Mouse (Mus musculus) forebrain, embryonic 14.5 days (tissue): ENCODE results near the gene Cep128. TPM values are rescaled to one million over a fixed set of nuclear protein-coding genes. Genes with fewer than 3 reads are reported as not detected.

Experiments
- ATAC-seq: fragments of 200-750 bp; cut with Nextera tagmentation; 2 replicates; pipeline ENCODE4 v1.8.0; 2017; ENCODE audit warnings: mild to moderate bottlenecking, moderate library complexity
- DNase-seq: peaks from one replicate; pipeline ENCODE4 v3.0.0-alpha.2; 2015; ENCODE audit warnings: low spot score
- H3K27ac ChIP-seq: fragments of 300-500 bp; sonication (generic); 2 replicates; pipeline ENCODE4 v1.5.1; 2014; ENCODE audit warnings: low read depth, mild to moderate bottlenecking, control low read depth, low read length, moderate library complexity
- H3K27me3 ChIP-seq: fragments of 300-500 bp; sonication (generic); replicated peaks from 2 replicates; pipeline ENCODE4 v1.6.1; 2014; ENCODE audit warnings: low read length, control low read depth, mixed read lengths; ENCODE audit not compliant: control insufficient read depth, insufficient read depth
- H3K36me3 ChIP-seq: fragments of 300-500 bp; sonication (generic); 2 replicates; pipeline ENCODE4 v1.6.1; 2014; ENCODE audit warnings: low read length, control low read depth; ENCODE audit not compliant: control insufficient read depth, insufficient read depth
- H3K4me1 ChIP-seq: fragments of 300-500 bp; sonication (generic); 2 replicates; pipeline ENCODE4 v1.6.1; 2014; ENCODE audit warnings: antibody characterized with exemption, low read length, control low read depth; ENCODE audit not compliant: control insufficient read depth, insufficient read depth
- H3K4me2 ChIP-seq: fragments of 300-500 bp; sonication (generic); 2 replicates; pipeline ENCODE4 v1.6.1; 2014; ENCODE audit warnings: mild to moderate bottlenecking, control low read depth, low read length
- H3K4me3 ChIP-seq: fragments of 300-500 bp; sonication (generic); 2 replicates; pipeline ENCODE4 v1.5.1; 2014; ENCODE audit warnings: low read depth, low read length, control low read depth
- H3K9ac ChIP-seq: fragments of 300-500 bp; sonication (generic); 2 replicates; pipeline ENCODE4 v1.6.1; 2014; ENCODE audit warnings: mild to moderate bottlenecking, low read length, control low read depth, moderate library complexity
- H3K9me3 ChIP-seq: fragments of 300-500 bp; sonication (generic); replicated peaks from 2 replicates; pipeline ENCODE4 v1.6.1; 2016; ENCODE audit warnings: low read length, control low read depth, mixed read lengths; ENCODE audit not compliant: control insufficient read depth
- WGBS: fragments of 180-500 bp; shearing (Covaris S2); extraction: QIAGEN DNeasy Blood & Tissue Kit; methylation state at CpG from one replicate; pipeline ENCODE4 v1.1.7; 2014; 5-methylcytosine and 5-hydroxymethylcytosine counted together
- polyA plus RNA-seq: library from polyadenylated mRNA; unstranded; fragments of >200 nt; fragmentation: Nextera tagmentation; extraction: Ambion mirVana; gene quantifications from 2 replicates; pipeline ENCODE4 v1.2.1, GENCODE M21; 2014

The Cep128 gene
- polyA plus RNA-seq, 1 experiment from 2014 or later = 5.5 TPM

DNA sequence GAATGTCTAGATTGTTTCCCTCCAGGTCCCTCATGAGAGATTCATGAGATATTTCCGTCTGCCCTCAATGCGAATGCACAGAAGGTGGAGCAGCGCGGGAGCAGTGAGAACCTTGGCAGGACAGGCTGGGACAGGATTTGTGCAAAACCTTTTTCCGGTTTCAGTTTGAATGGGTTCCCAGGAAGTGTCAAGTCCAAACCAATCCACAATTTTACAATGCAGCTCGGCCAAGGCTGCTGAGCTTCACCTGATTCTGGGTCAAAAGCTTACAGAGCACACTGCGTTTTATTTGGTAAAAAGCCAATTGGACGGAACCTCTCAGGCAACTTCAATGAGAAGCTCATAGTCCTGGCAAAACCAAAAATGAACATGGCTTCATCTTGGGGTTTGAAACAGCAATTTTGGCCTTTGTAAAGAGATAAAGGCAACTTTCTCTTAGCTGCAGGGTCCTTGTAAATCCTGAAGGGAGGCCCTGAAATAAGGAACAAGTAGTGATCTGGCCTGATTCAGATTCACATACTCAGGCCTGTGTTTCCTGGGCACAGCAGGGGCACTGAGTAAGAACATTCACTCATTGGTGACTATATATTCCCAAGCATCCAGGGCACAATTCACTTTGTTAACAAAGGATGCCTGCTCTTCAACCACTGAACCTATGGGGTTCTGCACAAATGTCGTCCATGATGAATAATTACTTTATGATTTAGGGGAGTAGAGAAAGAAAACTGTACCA lies 333.4 kb downstream of the Cep128 start:
- no peak overlapping the region for H3K27ac ChIP-seq
- ATAC-seq (no peak), DNase-seq (no peak)
- no peaks in the 10 kb centered on the region for H3K4me1 ChIP-seq
- 90% methylated on average over 9 of the region's 9 CpGs for WGBS
- no peak overlapping the region for H3K4me2 ChIP-seq
- H3K4me3 ChIP-seq = no peak overlapping the region
- H3K9me3 ChIP-seq = no peaks in the 10 kb centered on the region
- no peak overlapping the region for H3K9ac ChIP-seq
- H3K36me3 ChIP-seq = no peaks in the 10 kb centered on the region
- H3K27me3 ChIP-seq = no peaks in the 10 kb centered on the region

DNA sequence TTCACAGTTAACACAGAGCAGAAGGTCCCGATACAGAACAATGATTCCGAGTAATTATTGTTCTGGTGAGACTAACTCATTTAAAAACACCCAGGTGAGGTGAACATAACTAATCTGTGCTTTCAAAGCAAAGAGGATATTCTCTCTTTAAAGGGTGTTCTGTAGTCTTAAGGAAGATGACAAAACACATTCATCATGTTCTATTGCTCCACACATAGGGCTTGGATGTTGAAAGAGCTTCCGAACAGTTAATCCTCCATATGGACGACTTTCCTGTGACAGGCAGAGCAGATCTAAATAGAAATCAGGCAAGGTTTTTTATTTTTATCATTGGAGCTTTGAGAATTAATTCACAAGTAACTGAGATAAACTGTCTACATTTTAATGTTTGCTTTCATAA lies 342.8 kb downstream of the Cep128 start:
- no peaks in the 10 kb centered on the region for H3K36me3 ChIP-seq
- no peaks in the 10 kb centered on the region for H3K27me3 ChIP-seq
- no peak for ATAC-seq
- H3K4me3 ChIP-seq = no peak overlapping the region
- DNase-seq = no peak
- no peak overlapping the region for H3K9ac ChIP-seq
- no peaks in the 10 kb centered on the region for H3K4me1 ChIP-seq
- H3K27ac ChIP-seq = no peak overlapping the region
- no peaks in the 10 kb centered on the region for H3K9me3 ChIP-seq
- 83% methylated on average over 4 of the region's 4 CpGs for WGBS
- H3K4me2 ChIP-seq = no peak overlapping the region

DNA sequence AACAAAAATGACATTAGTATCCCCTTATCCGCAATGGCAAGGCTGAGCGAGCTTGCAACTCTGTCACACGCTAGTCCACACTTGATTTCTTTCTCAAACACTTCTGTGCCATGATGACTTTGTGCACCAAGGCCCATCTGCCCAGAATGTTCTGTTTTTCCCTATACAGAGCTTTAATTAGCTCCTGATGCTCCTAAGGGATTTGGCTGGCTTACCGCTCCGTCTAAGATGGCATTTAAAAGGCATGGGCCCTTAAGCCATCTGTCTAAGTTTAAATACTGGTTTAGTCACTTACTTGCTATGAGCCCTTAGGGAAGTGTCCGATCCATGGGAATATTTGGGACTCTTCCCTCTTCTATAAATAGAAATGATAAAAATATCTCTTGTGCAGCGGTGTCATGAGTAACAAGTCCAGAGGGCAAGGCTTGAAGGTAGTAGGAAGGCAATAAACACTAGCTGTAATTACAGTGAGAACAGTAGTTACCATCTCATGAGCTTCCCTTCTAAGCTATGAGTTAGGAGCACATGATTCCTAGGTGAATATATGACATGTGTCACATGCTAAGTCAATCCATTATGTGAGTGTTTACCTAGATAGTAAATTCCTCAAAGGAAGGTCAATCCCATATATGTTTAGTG lies 343.8 kb downstream of the Cep128 start:
- H3K4me2 ChIP-seq = no peak overlapping the region
- peak; percentile 65 for DNase-seq
- no peak overlapping the region for H3K4me3 ChIP-seq
- no peak overlapping the region for H3K27ac ChIP-seq
- no peaks in the 10 kb centered on the region for H3K9me3 ChIP-seq
- H3K9ac ChIP-seq = no peak overlapping the region
- 75% methylated on average over 7 of the region's 7 CpGs for WGBS
- H3K27me3 ChIP-seq = no peaks in the 10 kb centered on the region
- ATAC-seq = peak; percentile 73
- H3K4me1 ChIP-seq = no peaks in the 10 kb centered on the region
- H3K36me3 ChIP-seq = no peaks in the 10 kb centered on the region

DNA sequence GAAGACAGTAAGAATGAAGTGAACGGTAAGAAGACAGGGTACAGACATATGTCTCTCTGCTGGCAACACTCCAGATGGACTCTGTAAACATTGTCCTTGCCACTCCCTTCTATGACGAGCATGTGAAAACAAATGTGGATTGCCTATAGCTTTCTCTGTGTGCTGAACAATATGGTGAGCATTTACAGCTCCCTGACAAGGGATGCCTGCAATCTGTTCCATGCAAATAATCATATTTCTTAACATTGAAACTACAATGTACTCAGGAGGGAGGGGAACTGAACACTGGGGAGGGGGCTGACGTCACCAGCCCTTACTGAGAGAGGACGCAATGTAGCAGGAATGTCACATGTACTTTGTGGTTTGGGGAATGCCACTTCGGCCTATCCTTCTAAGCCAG lies 355.1 kb downstream of the Cep128 start:
- no peaks in the 10 kb centered on the region for H3K36me3 ChIP-seq
- ATAC-seq (peak; percentile 81), DNase-seq (peak; percentile 47)
- H3K27me3 ChIP-seq = no peaks in the 10 kb centered on the region
- H3K9me3 ChIP-seq = no peaks in the 10 kb centered on the region
- no peak overlapping the region for H3K27ac ChIP-seq
- WGBS = 80% methylated on average over 5 of the region's 5 CpGs
- H3K4me1 ChIP-seq = no peaks in the 10 kb centered on the region
- H3K4me3 ChIP-seq = no peak overlapping the region
- no peak overlapping the region for H3K4me2 ChIP-seq
- no peak overlapping the region for H3K9ac ChIP-seq

DNA sequence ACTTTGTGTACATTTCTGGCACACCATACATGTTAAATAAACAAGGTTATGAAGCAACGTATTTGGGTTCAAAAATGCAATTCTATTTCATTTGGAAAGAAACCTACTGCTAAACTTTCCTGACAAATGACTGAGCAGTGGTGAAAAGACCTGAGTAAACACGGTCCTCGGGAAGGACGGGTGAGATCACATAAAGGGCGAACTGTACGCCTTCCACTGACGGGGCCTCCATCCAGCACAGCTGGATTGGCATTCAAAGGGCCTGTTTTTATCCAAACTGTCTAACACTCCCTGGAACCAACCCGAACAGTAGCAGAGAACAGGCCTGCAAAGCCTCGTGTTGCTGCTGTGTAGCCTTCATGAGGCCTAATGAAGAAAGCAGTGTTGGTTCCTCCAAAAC lies 356.5 kb downstream of the Cep128 start:
- Histone ChIP-seq H3K27ac (no peak overlapping the region), H3K9me3 (no peaks in the 10 kb centered on the region), H3K36me3 (no peaks in the 10 kb centered on the region), H3K4me2 (no peak overlapping the region), H3K4me3 (no peak overlapping the region), H3K9ac (no peak overlapping the region), H3K27me3 (no peaks in the 10 kb centered on the region), H3K4me1 (no peaks in the 10 kb centered on the region)
- WGBS = 88% methylated on average over 9 of the region's 9 CpGs
- no peak for ATAC-seq
- no peak for DNase-seq

DNA sequence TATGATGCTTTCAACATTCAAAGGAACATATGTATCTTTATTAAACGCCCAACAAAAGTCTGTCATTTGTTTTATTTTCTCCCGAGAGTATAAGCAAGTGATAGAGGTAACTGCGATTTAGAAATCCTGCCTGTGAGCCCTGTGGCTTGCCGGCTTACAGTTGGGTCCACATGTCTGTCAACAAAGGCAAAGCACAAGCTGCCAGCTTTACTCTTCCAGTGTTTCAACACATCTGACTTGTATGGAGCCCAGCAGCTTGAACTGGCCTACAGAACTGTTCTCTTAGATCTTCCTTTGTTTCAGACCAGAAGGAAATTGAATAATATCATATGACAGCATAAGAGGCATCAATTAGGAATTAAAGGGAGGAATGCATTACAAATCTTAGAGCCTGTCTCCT lies 357.1 kb downstream of the Cep128 start:
- Histone ChIP-seq H3K9me3 (no peaks in the 10 kb centered on the region), H3K4me1 (no peaks in the 10 kb centered on the region), H3K4me3 (no peak overlapping the region), H3K36me3 (no peaks in the 10 kb centered on the region), H3K4me2 (no peak overlapping the region), H3K9ac (no peak overlapping the region), H3K27me3 (no peaks in the 10 kb centered on the region), H3K27ac (no peak overlapping the region)
- DNase-seq = no peak
- 93% methylated on average over 4 of the region's 4 CpGs for WGBS
- ATAC-seq = no peak

DNA sequence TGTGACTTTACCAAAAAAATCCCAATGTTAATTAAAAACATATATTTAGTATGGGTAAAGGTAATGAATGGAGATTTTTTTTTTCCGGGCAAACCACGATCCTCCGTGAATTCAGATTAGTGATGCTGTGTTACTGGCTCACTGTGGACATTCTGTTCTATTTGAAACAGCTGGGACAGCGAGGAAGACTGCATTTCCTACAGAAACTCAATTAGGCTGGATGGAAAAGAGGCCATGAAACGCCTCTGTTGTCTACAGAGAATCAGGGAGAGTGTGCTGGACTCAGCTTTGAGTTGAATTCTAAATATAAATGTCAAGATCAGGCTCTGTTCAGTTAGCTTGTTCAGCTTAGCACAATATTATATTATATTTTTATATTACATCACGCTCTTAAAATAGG lies 369.1 kb downstream of the Cep128 start:
- WGBS = 87% methylated on average over 6 of the region's 6 CpGs

DNA sequence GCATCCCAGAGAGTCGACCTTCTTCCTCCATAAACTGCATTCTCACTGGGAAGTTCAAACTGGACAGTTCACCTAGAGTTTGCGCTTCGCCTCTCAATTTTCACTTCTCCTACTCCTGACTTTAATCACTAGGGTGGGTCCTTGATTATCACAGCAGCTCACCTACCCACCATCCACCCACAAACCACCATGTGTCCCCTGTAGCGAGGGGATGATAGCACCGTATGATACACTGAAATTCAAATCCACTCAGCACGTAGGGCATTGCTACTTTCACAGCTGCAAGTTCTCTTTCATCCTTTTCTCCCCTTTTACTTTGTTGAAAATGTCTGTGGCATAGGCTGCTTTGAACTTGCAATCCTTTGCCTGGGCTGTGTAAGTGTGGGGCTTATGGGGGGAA lies 371.2 kb downstream of the Cep128 start:
- WGBS = 77% methylated on average over 6 of the region's 6 CpGs

More for the DNA sequence above, 369.1 kb downstream of the Cep128 start:
- no peak for DNase-seq
- H3K4me2 ChIP-seq = no peak overlapping the region
- H3K27ac ChIP-seq = no peak overlapping the region
- peaks cover 3% of the 10 kb centered on the region; the same call in 1 of the 2 replicates for H3K4me1 ChIP-seq
- no peak overlapping the region for H3K9ac ChIP-seq
- no peaks in the 10 kb centered on the region for H3K9me3 ChIP-seq
- no peaks in the 10 kb centered on the region for H3K27me3 ChIP-seq
- no peak overlapping the region for H3K4me3 ChIP-seq
- H3K36me3 ChIP-seq = no peaks in the 10 kb centered on the region
- ATAC-seq = no peak

DNA sequence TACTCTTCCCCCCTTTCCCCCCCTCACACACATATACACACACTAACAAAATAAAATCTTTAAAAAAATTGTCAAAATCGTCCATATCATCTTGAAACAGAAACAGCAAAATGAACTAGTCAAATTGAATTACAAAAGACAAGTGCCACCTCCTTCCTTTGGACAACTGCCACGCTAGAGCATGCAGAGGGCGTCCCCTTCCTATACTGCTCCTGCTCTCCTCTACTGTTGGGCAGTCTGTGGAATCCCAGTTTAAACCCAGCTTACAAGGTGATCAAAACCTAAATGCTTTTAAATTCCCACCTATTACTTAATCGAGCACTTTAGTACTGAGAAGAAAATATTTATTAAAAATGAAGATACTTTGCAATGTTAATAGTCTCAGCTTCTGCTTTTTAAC lies 372.0 kb downstream of the Cep128 start:
- peaks cover 3% of the 10 kb centered on the region; the same call in 1 of the 2 replicates for H3K4me1 ChIP-seq
- no peaks in the 10 kb centered on the region for H3K27me3 ChIP-seq
- H3K9me3 ChIP-seq = no peaks in the 10 kb centered on the region
- no peak overlapping the region for H3K4me2 ChIP-seq
- no peak overlapping the region for H3K9ac ChIP-seq
- DNase-seq (peak; percentile 14), ATAC-seq (no peak)
- no peak overlapping the region for H3K27ac ChIP-seq
- WGBS = 41% methylated on average over 4 of the region's 4 CpGs
- H3K4me3 ChIP-seq = no peak overlapping the region
- no peaks in the 10 kb centered on the region for H3K36me3 ChIP-seq

More for the DNA sequence above, 371.2 kb downstream of the Cep128 start:
- Histone ChIP-seq H3K4me1 (peaks cover 3% of the 10 kb centered on the region; the same call in 1 of the 2 replicates), H3K9me3 (no peaks in the 10 kb centered on the region), H3K27me3 (no peaks in the 10 kb centered on the region), H3K36me3 (no peaks in the 10 kb centered on the region), H3K27ac (no peak overlapping the region), H3K4me3 (no peak overlapping the region), H3K9ac (no peak overlapping the region), H3K4me2 (no peak overlapping the region)
- ATAC-seq = no peak
- DNase-seq = no peak
